Mouse (Mus musculus) C2C12 (cell line): ENCODE measurements around the gene Best3. TPM values are rescaled to one million over a fixed set of nuclear protein-coding genes. Genes with fewer than 3 reads are reported as not detected.

Experiments
- H3K27me3 ChIP-seq: one replicate; pipeline ENCODE4 v1.6.1; 2011; ENCODE audit not compliant: control insufficient read depth, insufficient read depth, insufficient read length
- H3K36me3 ChIP-seq: one replicate; pipeline ENCODE4 v1.6.1; 2011; ENCODE audit not compliant: control insufficient read depth, insufficient read depth
- H3K4me3 ChIP-seq: one replicate; pipeline ENCODE4 v1.5.1; 2011; ENCODE audit warnings: mild to moderate bottlenecking, control low read depth; ENCODE audit not compliant: poor library complexity, insufficient read depth, severe bottlenecking
- H3K79me2 ChIP-seq: one replicate; pipeline ENCODE4 v1.6.1; 2011; ENCODE audit not compliant: control insufficient read depth, insufficient read depth
- H3K79me3 ChIP-seq: one replicate; pipeline ENCODE4 v1.6.1; 2011; ENCODE audit warnings: low read depth, control low read depth
- H3ac ChIP-seq: one replicate; pipeline ENCODE3; 2011; ENCODE audit warnings: low read depth; ENCODE audit not compliant: control insufficient read depth, insufficient read length
- CEBPB ChIP-seq: IDR thresholded peaks from one replicate; pipeline ENCODE4 v1.6.1; 2011; ENCODE audit warnings: low read depth, mild to moderate bottlenecking, control low read depth, moderate library complexity
- CTCF ChIP-seq: IDR thresholded peaks from one replicate; pipeline ENCODE4 v1.5.1; 2011; ENCODE audit not compliant: control insufficient read depth, insufficient read depth, insufficient read length
- FOSL1 ChIP-seq: IDR thresholded peaks from one replicate; pipeline ENCODE4 v1.8.0; 2011; ENCODE audit warnings: mild to moderate bottlenecking, low read length; ENCODE audit not compliant: poor library complexity, insufficient read depth, severe bottlenecking
- MAX ChIP-seq: IDR thresholded peaks from one replicate; pipeline ENCODE4 v1.6.1; 2011; ENCODE audit warnings: mild to moderate bottlenecking, control low read depth
- MYOD1 ChIP-seq: IDR thresholded peaks from one replicate; pipeline ENCODE4 v1.6.1; 2011; ENCODE audit warnings: low read depth; ENCODE audit not compliant: control insufficient read depth, insufficient read length
- MYOG ChIP-seq: IDR thresholded peaks from one replicate; pipeline ENCODE4 v1.6.1; 2011; ENCODE audit not compliant: control insufficient read depth, insufficient read length; ENCODE audit errors: extremely low read depth
- USF1 ChIP-seq: IDR thresholded peaks from one replicate; pipeline ENCODE4 v1.6.1; 2011; ENCODE audit warnings: low read depth, mild to moderate bottlenecking, control low read depth, moderate library complexity
- polyA plus RNA-seq: library from polyadenylated mRNA; unstranded; fragments of >200 nt; fragmentation: generic; extraction: Trizol; gene quantifications from one replicate; pipeline ENCODE4 v1.2.1, GENCODE M21; 2012; ENCODE audit warnings: missing spikeins

The Best3 gene
- polyA plus RNA-seq, 1 experiment = 0.09 TPM

DNA sequence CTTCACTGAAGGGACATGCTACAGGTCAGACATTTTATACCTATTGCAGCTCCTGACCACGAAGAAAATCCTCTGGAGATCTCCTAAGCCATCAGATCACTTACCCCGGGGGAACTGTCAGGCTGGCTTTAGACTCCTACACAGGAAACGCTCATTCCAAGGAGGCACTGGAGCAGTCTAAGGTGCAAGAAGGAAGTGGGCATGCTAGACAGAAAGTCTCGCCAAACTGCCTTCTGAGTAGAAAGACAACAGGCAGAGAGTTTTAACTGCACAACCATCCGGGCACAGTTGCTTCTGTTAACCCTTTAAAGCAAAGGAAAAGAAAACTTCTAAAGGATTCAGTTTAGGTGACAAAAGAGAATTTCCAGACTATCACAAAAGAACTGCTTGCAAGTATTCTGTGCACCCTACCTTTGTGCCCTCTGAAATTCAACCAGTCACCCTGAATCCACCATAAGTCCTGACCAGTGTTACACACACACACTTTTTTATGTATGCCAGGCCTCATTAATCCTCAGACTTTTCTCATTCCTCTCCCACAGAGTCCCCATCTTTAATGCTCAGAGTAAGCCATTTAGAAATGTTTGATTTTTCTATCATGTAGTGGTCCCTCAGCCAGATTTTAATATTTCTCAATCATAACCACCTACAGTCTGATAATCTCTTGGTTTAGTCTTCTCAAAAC is 28.1 kb upstream of the Best3 start:
- no peak overlapping the region for H3ac ChIP-seq
- no peak for TF ChIP-seq FOSL1
- no peak for TF ChIP-seq MAX
- TF ChIP-seq CEBPB = no peak
- TF ChIP-seq MYOG = no peak
- TF ChIP-seq CTCF = no peak
- TF ChIP-seq USF1 = no peak
- no peak overlapping the region for H3K4me3 ChIP-seq
- H3K79me2 ChIP-seq = no peaks in the 10 kb centered on the region
- no peaks in the 10 kb centered on the region for H3K79me3 ChIP-seq
- no peaks in the 10 kb centered on the region for H3K36me3 ChIP-seq
- no peaks in the 10 kb centered on the region for H3K27me3 ChIP-seq

DNA sequence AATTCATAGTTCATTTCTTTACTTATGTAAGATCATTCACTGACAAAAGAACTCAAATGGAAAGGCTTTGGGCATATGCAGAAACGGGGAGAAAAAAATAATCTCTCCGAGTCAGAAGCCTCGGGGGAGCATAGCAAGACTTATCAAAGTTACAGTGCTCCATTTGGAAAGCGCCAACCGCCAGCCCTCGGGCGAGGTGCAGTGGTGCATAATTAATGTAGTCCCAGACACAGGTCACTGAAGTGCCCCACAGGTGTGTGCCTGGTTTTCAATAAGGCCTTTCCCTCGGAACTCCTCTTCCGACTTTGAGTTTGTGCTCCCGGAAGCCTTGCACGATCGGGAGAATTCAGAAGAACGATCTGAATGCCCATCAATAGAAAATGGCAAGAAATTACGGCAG is 24.0 kb upstream of the Best3 start:
- H3ac ChIP-seq = no peak overlapping the region
- no peak for TF ChIP-seq MYOG
- H3K27me3 ChIP-seq = no peaks in the 10 kb centered on the region
- H3K79me3 ChIP-seq = no peaks in the 10 kb centered on the region
- H3K79me2 ChIP-seq = no peaks in the 10 kb centered on the region
- no peaks in the 10 kb centered on the region for H3K36me3 ChIP-seq
- H3K4me3 ChIP-seq = no peak overlapping the region

DNA sequence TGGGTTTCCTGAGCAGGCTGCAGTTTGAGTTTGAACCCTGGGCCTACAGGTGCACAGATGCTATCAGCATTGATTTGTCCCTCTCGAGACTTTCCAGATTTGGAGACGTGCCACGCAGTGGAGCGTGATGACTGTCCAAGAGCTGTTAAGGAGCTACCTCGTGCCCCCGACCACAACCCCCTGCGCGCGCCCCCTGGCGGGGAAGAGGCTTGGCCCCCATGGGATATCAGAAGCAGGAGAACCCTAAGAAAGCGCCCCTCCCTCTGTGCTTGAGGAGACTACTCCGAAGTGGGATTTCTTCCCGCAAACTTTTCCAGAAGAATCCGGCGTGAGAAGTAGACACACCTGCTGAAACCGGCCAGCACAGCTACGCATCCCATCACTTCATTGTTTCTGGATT is 23.3 kb upstream of the Best3 start:
- Histone ChIP-seq H3K79me3 (no peaks in the 10 kb centered on the region), H3K79me2 (no peaks in the 10 kb centered on the region), H3K27me3 (no peaks in the 10 kb centered on the region), H3K4me3 (no peak overlapping the region), H3K36me3 (no peaks in the 10 kb centered on the region), H3ac (no peak overlapping the region)
- TF ChIP-seq CTCF = no peak
- TF ChIP-seq FOSL1 = no peak
- TF ChIP-seq MAX = no peak
- TF ChIP-seq MYOG = no peak
- TF ChIP-seq USF1 = no peak
- TF ChIP-seq MYOD1 = no peak
- TF ChIP-seq CEBPB = no peak

DNA sequence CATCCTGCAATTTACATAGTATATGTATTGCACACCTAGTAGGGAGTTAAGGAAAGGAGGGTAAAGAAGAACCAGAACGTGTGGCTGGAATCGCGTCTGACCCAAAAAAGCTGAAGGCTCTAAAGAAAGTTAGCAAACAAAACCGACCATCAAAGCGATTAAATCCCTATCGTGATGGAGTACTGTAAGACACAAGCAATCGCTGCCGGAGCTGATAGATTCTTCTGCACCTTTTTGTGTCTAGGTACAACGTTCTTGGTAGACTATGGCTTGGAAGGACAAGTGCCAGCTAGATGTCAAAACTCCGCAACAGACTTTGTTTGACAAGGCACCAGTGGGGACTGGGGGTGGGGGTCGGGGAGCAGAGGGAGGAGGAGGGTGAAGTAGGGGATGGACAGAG is 22.0 kb upstream of the Best3 start:
- no peak for TF ChIP-seq MYOD1
- no peak for TF ChIP-seq MAX
- TF ChIP-seq CEBPB = no peak
- no peak for TF ChIP-seq FOSL1
- TF ChIP-seq MYOG = no peak
- no peak for TF ChIP-seq CTCF
- no peak for TF ChIP-seq USF1
- H3K27me3 ChIP-seq = no peaks in the 10 kb centered on the region
- no peaks in the 10 kb centered on the region for H3K79me3 ChIP-seq
- H3K79me2 ChIP-seq = no peaks in the 10 kb centered on the region
- no peak overlapping the region for H3K4me3 ChIP-seq
- H3K36me3 ChIP-seq = no peaks in the 10 kb centered on the region
- H3ac ChIP-seq = no peak overlapping the region

DNA sequence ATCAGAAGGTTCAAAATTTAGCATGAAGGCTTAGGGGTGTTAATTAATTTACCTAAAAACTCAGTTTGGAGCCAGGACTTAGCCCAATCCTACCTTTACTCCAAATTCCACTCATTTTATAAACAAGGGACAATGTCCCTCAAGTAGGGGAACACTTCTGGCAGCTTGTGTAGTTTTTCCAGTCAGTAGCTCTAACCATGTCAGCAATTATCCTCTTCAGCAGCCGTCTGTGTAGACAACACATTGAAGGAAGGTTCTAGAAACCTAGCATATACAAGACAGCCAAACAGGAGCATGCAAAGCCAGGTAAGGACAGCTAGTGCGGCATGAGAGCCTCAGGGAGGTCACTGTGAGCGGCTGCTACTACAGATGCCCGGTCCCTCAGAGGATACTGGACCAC is 21.5 kb upstream of the Best3 start:
- Histone ChIP-seq H3K27me3 (no peaks in the 10 kb centered on the region), H3ac (no peak overlapping the region), H3K79me2 (no peaks in the 10 kb centered on the region), H3K4me3 (no peak overlapping the region), H3K36me3 (no peaks in the 10 kb centered on the region), H3K79me3 (no peaks in the 10 kb centered on the region)
- TF ChIP-seq USF1 = no peak
- no peak for TF ChIP-seq MAX
- TF ChIP-seq CTCF = no peak
- TF ChIP-seq MYOG = no peak
- no peak for TF ChIP-seq MYOD1
- no peak for TF ChIP-seq CEBPB
- TF ChIP-seq FOSL1 = no peak

DNA sequence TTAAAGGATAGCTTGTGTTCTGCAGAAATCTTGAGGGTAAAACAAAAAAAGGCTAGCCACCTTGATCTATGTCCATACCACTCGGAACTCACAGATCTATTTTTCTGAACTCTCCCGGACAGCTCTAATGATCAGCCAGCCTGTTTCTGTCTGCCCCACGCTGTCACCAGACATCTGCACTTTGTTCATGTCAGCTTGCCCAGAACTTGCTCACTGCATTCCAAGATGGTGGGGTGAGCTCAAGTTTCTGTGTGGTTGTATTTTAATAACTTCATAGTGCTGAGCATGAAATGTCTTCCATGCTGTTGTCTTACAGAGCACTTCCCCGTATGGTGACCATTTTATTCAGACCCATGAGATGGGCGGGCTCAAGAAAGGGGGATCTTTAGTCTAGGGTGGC is 20.8 kb upstream of the Best3 start:
- Histone ChIP-seq H3K79me2 (no peaks in the 10 kb centered on the region), H3K27me3 (no peaks in the 10 kb centered on the region), H3K79me3 (no peaks in the 10 kb centered on the region), H3ac (no peak overlapping the region), H3K36me3 (no peaks in the 10 kb centered on the region), H3K4me3 (no peak overlapping the region)
- TF ChIP-seq MAX = no peak
- no peak for TF ChIP-seq FOSL1
- no peak for TF ChIP-seq USF1

DNA sequence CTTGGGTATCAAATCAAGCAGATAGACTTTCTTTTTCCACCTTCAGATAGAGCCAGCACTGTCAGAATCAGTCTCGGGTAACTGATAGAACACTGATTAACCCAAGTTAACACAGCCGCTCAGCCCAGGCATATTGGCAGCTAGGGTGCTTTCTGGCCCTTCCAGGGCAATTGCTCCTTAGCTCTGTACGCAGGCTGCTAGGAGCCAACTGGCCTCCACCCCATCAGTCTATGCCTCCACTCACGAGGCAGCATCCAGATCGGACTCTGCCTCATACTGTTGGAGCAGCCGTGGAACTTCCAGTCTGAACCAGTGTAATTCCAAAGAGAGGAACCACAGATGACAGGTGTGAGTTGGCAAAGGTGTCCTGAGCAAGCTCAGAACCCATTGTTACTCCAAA is 20.0 kb upstream of the Best3 start:
- TF ChIP-seq FOSL1 = no peak
- TF ChIP-seq MYOD1 = no peak
- TF ChIP-seq CTCF = no peak
- no peak for TF ChIP-seq CEBPB
- no peak for TF ChIP-seq MYOG
- TF ChIP-seq USF1 = no peak
- TF ChIP-seq MAX = no peak
- H3K4me3 ChIP-seq = no peak overlapping the region
- no peaks in the 10 kb centered on the region for H3K79me3 ChIP-seq
- H3K36me3 ChIP-seq = no peaks in the 10 kb centered on the region
- no peaks in the 10 kb centered on the region for H3K27me3 ChIP-seq
- no peaks in the 10 kb centered on the region for H3K79me2 ChIP-seq
- no peak overlapping the region for H3ac ChIP-seq
